Mouse (Mus musculus) bone marrow macrophage, adult 2 months (primary cell): ENCODE data around the gene Npr3. TPM values are rescaled to one million over a fixed set of nuclear protein-coding genes. Genes with fewer than 3 reads are reported as not detected.

ENCODE experiments used
- H3K27ac ChIP-seq: 2 replicates; pipeline ENCODE4 v1.5.1; 2012; ENCODE audit warnings: low read depth, low read length; ENCODE audit not compliant: insufficient read depth
- H3K4me1 ChIP-seq: 2 replicates; pipeline ENCODE4 v1.6.1; 2012; ENCODE audit warnings: low read length; ENCODE audit not compliant: control insufficient read depth, insufficient read depth
- H3K4me3 ChIP-seq: 2 replicates; pipeline ENCODE4 v1.5.1; 2012; ENCODE audit warnings: mild to moderate bottlenecking, low read length, moderate library complexity; ENCODE audit not compliant: insufficient read depth
- CTCF ChIP-seq: IDR thresholded peaks from 2 replicates; pipeline ENCODE4 v1.5.1; 2012; ENCODE audit warnings: low read depth, mild to moderate bottlenecking, low read length, moderate library complexity
- POLR2A ChIP-seq: IDR thresholded peaks from 2 replicates; pipeline ENCODE4 v1.6.1; 2012; ENCODE audit warnings: mild to moderate bottlenecking, low read depth, low read length, borderline replicate concordance
- polyA plus RNA-seq: library from polyadenylated mRNA; stranded (reverse); fragments of >200 nt; gene quantifications from 2 replicates; pipeline ENCODE4 v1.2.4, GENCODE M21; 2012; ENCODE audit not compliant: missing spikeins, insufficient read depth, insufficient read length

Npr3 gene
- polyA plus RNA-seq, 1 experiment = 0.19 TPM

- TF ChIP-seq POLR2A (no peak), CTCF (no peak)
- H3K4me3 ChIP-seq = no peak overlapping the region
- H3K4me1 ChIP-seq = no peaks in the 10 kb centered on the region
- no peak overlapping the region for H3K27ac ChIP-seq
These were observed 1.1 kb upstream of the Npr3 start for GRCm38 (mm10) chr15:11908166-11908565.

- TF ChIP-seq POLR2A (no peak), CTCF (no peak)
- Histone ChIP-seq H3K27ac (no peak overlapping the region), H3K4me1 (no peaks in the 10 kb centered on the region), H3K4me3 (peak overlapping the region; percentile 58)
These were observed 991 bp downstream of the Npr3 start for GRCm38 (mm10) chr15:11906021-11906570.

DNA sequence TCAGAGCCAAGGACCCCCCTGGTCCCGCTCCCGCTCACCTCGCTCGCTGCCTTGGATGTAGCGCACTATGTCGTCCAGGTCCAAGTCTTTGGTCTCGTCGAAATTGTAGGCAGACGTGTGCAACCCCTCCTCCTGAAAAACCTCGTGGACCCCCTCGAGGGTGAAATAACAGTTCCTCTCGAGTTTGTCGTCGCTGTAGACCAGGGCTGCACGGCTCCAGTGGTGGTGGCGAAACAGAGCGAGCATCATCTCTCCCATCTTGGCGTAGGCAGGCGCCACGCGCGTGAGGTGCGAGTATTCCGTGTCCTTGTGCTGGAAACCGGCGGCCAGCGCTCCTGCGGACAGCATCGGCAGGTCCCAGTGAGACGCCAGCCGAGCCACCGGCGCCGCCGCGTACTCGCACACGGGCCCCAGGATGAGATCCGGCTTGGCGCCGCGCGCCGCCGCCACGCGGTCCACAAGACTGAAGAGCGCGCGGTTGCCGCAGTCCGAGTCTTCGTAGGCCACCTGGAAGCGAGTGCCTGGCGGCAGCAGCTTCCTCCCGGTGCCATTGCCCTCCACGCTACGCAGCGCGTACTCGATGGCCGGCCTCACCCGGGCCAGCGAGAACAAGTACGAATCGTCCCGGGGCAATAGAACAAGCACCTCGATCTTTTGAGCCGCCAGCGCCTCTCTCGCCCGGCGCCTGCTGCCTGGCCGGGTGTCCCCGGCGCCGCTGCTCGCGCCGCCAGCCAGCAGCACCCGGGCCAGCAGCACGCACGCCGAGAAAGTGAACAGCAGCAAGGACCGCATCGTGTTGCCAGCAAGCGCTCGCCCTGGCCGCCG lies 2.0 kb downstream of the Npr3 start:
- H3K4me1 ChIP-seq = no peaks in the 10 kb centered on the region
- H3K27ac ChIP-seq = no peak overlapping the region
- H3K4me3 ChIP-seq = peak overlapping the region; percentile 8; the same call in 1 of the 2 replicates
- no peak for TF ChIP-seq CTCF
- no peak for TF ChIP-seq POLR2A

DNA sequence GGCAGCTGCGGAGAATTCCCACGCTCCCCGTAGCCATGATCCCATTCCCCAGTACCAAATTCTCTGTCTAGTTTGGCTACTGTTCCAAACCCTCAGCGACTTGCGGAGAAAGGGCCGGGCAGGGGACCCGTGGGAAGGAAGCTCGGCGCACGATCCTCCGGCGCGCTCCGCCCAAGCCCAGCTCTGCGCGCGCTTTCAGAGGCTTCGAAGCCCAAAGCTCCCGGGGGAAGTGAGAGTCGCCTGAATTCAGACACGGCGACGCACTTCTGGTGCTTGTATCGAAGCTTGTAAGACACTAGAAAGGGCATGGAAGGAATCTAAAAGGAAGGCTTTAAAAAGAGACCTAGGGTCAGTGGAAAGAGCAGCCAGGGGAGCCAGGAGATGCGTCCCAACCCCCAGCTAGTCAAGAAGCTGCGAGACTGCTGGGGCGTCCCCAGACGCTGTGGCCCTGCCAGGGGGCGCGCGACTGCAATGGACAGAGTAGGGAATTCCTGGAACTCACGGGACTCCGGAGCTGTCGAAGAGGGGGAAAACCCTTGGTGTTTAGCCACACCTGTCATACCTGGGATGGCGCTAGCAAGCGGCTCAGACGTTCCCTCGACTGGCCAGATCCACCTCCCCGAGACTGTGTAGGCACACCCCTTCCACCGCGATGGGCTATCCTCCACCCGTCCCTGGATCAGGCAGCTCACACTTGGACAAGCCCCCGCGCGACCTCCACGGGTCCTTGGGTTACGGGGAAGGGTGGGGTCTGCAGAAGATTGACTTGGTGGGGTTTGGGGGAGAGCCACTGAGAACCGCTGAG lies 2.8 kb downstream of the Npr3 start:
- H3K4me1 ChIP-seq = no peaks in the 10 kb centered on the region
- no peak overlapping the region for H3K4me3 ChIP-seq
- TF ChIP-seq CTCF = no peak
- TF ChIP-seq POLR2A = no peak

DNA sequence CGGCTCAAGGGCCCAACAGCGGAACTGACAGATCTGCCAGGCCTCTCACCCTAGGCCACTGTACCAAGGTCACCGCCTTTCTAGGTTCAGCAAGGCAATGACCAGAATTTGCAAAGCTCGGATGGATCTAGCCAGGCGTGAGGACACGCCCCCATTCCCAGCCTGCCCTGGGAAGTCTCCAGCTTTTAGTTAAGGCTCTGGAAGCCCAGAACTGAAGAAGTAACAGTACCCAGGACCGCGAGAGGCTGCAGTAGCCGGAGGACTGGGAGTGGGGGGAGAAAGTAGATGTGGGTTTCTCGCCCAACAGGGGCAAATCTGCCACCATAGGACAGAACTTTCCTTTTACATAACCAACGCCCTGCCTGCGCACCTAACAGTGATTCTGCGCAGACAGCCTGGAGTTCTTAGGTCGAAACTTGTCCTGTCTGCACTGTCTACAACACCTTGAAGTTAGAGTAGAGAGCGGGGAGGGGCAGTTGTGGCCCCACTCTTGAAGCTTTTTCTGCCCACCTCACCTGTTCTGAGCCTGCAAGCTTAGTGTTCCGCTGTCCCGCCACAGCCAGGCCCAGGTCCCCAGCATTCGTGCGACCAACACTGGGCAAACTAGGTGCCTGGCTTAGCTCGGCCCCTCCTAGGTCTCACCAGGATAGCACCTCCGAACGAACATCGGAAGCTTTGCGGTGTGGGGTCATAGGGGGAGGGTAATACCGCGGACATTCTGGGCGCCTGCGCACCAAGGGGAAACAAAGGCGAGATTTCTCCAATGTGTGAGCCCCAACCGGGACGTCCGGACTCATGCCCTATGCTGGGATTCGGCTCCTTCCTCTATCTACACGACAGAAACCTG lies 3.7 kb downstream of the Npr3 start:
- TF ChIP-seq POLR2A (no peak), CTCF (no peak)
- Histone ChIP-seq H3K4me3 (no peak overlapping the region), H3K4me1 (no peaks in the 10 kb centered on the region), H3K27ac (no peak overlapping the region)

More for the DNA sequence above, 2.8 kb downstream of the Npr3 start:
- H3K27ac ChIP-seq = no peak overlapping the region

- TF ChIP-seq CTCF = no peak
- TF ChIP-seq POLR2A = no peak
- no peak overlapping the region for H3K27ac ChIP-seq
- H3K4me3 ChIP-seq = no peak overlapping the region
- H3K4me1 ChIP-seq = no peaks in the 10 kb centered on the region
These were observed 9.5 kb downstream of the Npr3 start for GRCm38 (mm10) chr15:11897617-11898016.

GRCm38 (mm10) chr15:11897162-11897561 lies 9.9 kb downstream of the Npr3 start:
- Histone ChIP-seq H3K4me3 (no peak overlapping the region), H3K27ac (no peak overlapping the region), H3K4me1 (no peaks in the 10 kb centered on the region)
- TF ChIP-seq CTCF = no peak
- TF ChIP-seq POLR2A = no peak

- TF ChIP-seq CTCF = no peak
- TF ChIP-seq POLR2A = no peak
- Histone ChIP-seq H3K27ac (no peak overlapping the region), H3K4me1 (no peaks in the 10 kb centered on the region), H3K4me3 (no peak overlapping the region)
These were observed 13.1 kb downstream of the Npr3 start for GRCm38 (mm10) chr15:11893969-11894368.

DNA sequence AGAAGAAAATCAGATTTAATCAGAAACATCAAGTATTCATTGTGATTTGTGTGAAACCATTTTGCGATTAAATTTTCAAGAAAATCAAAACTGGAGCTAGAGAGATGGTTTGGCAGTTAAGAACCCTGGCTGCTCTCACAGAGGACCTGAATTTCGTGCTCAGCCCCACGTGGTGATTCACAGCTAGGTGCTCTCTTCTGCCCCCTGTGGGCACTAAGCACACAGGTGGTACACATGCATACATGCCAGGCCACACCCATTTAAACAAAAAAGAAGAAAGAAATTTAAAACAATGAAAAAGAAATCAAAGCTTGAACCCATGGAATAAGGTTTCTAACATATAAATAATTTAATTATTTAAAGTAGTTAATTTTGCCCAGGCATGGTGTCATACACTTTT lies 15.7 kb downstream of the Npr3 start:
- TF ChIP-seq CTCF (0 out of 2 replicates have a peak, but pooled peaks have one; percentile 25), POLR2A (no peak)
- H3K27ac ChIP-seq = no peak overlapping the region

More for the DNA sequence above, 15.7 kb downstream of the Npr3 start:
- no peaks in the 10 kb centered on the region for H3K4me1 ChIP-seq
- H3K4me3 ChIP-seq = no peak overlapping the region
